Mouse (Mus musculus): Measurements from ENCODE around the gene B3gnt3. TPM values are rescaled to one million over a fixed set of nuclear protein-coding genes. Genes with fewer than 3 reads are reported as not detected.
A peak's percentile ranks its signal among the peaks of the same experiment; 100 is the strongest.

B3gnt3 gene
- total RNA-seq, 2 experiments from 2014 or later = 4.9 to 5.9 TPM

DNA sequence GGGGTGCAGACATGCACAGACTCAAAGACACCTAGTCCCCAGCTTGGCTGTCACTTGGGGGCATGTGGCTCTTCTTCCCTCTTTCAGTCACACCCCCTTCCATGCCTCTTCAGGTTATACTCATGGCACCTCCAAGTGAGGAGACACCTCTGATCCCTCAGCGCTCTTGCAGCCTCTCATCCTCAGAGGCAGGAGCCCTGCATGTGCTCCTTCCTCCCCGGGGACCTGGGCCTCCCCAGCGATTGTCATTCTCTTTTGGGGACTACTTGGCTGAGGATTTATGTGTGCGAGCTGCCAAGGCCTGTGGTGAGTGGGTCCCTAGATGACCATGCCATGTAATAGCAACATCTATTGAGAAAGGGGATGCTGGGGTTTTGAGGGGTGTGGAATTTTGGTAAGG is 23.4 kb downstream of the B3gnt3 start:
- DNase-seq = no peak

GRCm38 (mm10) chr8:71677555-71677954 is 24.0 kb downstream of the B3gnt3 start:
- DNase-seq = peak; percentile 51 to 72

GRCm38 (mm10) chr8:71676803-71677202 is 24.8 kb downstream of the B3gnt3 start:
- peak in 1 of 2 experiments; percentile 41 for DNase-seq

DNA sequence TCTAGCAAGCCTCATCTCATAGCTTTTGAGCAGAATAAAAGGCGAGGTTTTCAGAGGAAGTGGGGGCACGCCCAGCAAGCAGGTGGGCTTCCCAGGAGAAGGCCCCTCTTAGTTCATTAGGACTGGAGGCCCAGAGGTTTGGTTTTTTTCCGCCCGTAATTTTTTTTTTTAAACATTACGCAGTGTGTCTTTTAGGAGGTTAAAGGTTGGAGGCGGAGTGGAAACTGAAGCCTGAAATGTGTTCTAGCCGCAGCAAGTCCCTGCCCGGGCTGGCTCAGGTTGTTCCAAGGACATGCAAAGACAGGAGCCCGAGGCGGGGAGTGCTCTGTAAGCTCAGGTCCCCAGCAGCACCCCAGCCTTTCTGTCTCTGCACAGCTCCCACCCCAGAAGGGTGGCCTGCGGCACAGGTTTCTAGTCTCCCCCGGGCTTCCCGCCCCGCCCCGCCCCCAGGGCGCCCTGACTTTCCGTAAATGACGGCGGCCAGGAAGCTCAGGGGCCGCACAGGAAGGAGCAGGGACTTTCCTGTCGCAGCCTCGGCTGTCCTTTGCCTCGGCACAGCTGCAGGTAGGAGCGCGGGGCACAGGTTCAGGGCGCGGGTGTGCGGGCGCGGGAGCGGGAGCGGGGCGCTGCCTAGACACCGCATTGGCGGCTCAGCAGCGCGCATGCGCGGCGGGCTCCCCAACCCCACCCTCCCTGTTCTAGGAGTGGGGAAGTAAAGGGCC is 25.4 kb downstream of the B3gnt3 start, which contains the start of gene Jak3:
TSS of gene Jak3 (plus strand) at position 277 of the 722 bp plus-strand sequence.
- DNase-seq = peak; percentile 74 to 79

DNA sequence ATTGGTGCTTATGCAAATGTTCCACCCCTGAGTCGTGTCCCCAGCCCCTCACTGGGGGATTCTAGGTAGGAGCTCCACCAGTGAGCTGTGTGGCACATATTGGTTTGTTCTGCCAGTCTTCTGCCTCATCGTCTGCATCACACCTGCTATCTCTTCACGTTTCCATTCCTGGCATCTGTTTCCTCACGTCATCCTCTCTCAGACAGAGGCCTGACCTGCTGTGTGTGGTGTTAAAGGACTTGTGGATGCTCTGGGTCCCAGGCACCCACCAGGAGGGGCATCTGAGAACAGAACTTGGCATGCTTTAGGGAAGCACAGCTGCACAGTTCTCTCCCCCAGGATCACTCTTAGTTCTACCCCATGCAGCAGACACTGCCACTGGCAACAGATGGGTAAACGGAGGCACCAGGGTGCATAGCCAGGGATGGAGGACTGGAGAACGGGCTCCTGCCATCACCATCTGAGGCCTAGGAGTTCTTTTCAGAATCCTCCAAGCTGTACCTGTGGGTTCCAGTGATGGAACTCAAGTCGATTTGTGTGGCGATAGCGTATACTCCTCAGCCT is 26.1 kb downstream of the B3gnt3 start:
- DNase-seq = no peak

GRCm38 (mm10) chr8:71674071-71674470 is 27.5 kb downstream of the B3gnt3 start:
- DNase-seq = no peak

GRCm38 (mm10) chr8:71672168-71672735 is 29.3 kb downstream of the B3gnt3 start:
- DNase-seq = no peak

DNA sequence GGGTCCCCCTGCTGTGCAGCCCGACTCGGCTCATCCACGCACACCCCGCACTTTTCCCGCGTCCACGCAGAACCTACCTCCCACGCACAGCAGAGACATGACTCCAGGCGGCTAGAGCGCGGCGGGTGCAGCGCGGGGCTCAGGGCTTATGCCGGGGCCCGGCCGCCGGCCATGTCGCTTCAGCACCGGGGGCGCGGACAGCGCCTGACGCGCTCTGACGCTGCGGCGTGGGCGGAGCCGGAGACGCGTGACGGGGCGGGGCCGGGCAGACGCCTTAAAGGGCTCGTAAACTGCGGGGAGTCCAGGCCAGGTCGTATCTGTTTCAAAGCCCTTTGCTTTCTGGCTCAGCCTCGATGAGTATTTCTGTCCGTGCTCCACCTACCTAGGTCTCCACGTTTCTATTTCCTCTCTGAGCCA is 30.0 kb downstream of the B3gnt3 start, which contains the start of gene Unc13a:
TSS of gene Unc13a (minus strand) at position 209 of the 417 bp plus-strand sequence.
- DNase-seq = peak; percentile 88 to 92

DNA sequence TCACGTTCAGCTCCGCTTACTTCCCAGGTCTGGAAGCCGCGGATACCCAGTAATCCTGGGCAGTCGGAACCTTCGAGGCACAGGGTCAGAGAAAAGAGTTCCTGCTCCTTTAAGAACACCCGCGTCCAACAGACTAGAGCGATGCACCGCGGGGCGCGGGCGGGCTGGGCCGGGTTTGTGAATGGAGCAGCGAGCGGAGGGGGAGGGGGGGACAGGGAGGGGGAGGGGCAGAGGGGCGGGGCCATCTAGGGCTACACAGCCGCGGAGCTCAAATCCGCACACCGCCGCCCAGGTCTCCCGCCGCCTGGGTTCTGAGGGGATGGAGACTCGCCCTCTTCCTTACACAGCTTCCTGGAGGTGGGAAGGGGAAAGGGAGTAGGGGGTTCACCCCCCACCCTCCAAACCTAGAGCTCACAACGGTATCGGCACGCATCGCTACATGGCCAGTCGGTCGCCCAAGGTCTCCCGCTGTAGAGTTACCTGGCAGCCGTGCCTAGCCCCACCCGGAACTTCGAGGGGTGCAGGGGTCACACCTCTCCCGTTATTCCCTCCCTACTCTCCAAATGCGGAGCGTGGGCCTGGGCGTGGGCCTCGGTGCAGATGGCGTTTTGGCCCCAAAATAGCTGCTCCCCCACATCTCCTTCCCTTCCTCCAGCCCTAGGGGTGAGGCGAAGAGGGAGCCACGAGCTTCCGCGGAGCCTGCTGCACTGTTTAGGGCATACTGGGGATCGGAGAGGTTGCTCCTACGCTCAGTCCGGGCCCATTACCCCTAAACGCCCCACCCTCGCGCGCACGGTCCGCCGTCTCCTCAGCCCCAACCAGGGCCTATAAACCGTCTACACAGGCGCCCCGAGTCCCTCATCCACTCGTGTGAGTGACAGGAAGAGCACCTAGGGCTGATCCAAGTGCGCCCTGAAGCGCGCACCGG is 30.7 kb downstream of the B3gnt3 start:
- DNase-seq = no peak

DNA sequence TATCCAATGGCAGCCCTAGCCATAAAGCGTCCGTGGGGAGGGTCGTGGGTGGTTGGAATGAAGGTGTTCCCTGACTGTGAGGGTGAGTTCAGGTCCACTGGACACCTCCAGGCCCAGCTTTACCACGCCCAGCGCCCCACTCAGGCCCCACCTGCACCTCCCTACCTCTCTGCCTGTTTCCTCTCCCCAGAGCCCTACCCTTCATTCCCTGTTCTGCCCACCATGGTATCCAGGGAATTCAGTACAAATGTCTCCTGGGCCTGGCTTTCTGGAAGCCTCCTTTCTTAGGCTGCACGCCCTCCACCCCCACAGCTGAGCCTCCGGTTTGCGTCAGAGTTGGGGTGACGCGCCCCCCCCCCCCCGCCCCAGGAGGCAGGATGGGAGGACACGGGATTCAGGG is 31.4 kb downstream of the B3gnt3 start:
- no peak for DNase-seq

DNA sequence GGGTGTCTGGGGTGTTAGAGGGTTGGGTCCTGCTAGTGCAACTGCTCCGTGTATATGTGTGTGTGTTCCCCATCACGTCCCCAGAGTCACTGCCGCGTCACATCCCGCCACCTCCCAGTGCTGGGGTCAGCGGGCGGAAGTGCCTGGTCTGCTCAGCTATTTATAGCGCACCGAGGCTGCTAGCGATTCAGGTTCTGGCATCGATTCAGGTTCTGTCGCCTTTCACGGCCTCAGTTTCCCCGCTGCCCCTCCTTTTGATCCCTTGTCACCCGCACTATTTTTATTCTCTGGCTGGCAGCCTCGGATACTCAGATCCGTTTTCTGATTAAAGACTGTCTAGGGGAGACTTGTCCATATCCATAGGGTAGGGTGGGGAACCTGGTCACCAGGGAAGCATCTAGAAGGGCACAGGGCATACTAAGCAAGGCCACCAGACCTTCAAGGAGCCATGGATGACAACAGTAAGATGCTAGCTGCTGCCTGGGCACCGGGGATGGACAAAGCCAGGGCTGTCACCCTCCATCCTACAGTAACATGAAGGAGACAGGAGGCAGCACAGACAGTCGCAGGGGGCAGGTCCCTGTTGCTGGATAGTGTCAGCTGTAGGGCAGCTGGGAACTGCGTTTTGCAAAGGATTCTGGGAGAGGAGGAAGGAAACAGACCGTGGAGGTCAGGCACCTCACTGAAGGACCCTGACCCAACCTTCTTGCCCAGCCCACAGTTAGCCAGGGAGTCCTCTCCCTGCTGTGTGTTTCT is 33.2 kb downstream of the B3gnt3 start:
- DNase-seq = peak; percentile 51 to 59

DNA sequence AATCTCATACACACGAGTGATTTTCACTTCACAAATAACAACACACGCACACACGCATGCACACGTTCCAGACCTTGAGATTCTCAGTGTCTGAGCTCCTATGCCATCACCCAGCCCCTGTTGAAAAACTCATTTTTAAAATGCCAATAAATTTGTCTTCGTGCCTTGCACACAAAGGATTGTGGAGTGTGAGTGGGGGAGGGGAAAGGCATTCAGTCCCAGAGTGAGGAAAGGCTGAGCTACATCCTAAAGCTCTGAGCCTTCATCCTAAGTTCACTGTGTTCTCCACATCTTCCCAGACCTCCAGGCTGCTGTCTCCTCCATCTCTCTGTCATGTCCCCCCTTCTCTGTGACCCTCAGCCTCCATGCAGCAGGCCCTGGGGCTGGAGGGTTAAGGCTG is 34.3 kb downstream of the B3gnt3 start:
- DNase-seq = no peak

DNA sequence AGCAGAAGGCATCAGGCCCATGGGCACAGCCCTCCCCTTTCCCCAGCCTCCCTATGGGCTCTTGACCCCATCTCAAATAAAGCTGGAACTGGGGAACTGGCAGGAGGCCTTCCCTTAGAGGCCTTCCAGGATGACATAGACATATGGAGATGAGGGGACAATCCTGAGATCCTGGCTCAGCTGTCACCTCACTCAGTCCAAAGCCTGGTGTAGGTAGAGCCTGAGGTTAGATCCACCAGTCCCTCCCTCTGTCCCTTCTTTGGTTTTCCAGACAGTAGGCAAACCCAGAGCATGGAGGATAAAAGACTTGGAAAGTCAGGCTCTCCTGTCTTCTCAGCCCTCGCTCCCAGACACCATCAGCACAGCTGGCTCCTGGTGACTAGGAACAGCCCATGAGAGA is 34.7 kb downstream of the B3gnt3 start:
- no peak for DNase-seq

DNA sequence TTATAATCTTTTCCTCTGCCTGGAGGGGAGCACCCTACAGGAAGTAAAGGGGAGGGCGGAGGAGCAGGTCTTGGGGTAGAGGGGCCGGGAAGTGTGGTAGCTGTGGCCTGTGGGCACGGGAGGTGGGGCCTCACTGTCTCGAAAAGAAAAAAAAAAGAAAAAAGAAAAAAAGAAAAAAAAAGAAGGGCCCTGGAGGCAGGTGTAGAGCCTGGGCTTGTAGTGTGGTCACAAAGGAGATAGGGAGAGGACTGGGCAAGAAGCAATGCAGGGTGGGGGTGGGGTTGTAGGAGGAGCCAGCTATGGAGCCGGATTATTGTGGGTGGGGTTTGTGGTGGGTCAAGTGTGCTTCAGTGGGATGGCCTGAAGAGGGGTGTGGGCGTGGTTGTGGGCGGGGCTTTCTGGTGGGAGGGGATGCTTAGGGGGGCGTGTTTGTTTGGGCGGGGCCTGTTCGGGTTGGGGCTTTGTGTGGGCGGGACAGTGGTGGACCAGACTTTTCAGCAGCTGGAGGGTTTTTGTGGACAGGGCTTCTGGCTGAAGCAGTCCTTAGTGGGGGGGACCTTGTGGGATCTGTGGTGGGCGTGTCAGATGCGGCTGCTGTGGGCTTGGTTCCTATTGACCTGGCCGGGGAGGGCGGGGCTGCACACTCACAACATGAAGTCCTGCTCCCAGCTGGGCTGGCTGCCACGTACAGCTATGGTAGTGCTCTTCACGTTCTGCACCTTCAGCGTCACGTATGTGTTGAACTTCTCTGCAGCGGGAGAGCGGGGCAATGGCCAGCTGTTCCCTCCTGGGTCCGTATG is 36.1 kb downstream of the B3gnt3 start:
- no peak for DNase-seq

GRCm38 (mm10) chr8:71660325-71661120 is 41.1 kb downstream of the B3gnt3 start:
- peak; percentile 77 to 93 for DNase-seq

DNA sequence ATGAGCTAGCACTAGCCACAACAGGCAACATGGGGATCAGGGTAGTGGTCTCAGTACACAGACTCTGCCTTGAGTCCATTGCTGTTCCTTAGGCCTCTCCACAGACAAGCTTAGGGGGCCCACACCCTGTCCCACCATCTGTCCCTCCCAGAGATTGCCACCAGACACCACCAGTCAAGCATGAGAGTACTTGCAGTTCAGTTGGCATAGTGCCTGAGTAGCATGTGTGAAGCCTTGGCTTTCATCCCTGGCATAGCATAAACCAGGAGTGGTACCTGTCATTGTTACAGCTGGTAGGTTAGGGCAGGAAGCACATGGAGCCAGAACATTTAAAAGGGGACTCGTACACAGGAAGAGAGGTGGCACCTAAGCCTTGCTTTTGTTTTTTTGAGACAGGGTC is 41.8 kb downstream of the B3gnt3 start:
- no peak for DNase-seq

GRCm38 (mm10) chr8:71658515-71659049 is 43.0 kb downstream of the B3gnt3 start:
- no peak for DNase-seq

- DNase-seq = no peak
Measured at GRCm38 (mm10) chr8:71657816-71658215, 43.8 kb downstream of the B3gnt3 start.

DNA sequence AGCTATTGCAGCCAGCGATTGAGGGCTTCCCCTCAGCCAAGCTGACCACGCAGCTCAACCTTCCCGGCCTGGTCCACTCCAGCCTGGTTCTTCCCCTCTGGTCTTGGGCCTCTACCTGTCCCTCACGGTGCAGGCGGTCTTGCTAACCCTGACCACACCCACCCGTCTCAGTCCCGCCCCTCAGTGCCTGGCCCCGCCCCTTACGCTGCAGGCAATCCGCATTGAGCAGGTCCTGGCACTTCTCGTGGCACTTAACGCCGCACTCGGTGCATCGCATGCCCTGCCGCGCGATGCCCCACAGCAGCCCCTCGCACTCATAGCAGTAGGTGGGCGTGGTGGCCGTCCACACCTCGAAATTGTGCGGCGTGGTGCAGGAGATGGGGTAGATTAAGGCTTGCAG is 47.0 kb downstream of the B3gnt3 start:
- no peak for DNase-seq

DNA sequence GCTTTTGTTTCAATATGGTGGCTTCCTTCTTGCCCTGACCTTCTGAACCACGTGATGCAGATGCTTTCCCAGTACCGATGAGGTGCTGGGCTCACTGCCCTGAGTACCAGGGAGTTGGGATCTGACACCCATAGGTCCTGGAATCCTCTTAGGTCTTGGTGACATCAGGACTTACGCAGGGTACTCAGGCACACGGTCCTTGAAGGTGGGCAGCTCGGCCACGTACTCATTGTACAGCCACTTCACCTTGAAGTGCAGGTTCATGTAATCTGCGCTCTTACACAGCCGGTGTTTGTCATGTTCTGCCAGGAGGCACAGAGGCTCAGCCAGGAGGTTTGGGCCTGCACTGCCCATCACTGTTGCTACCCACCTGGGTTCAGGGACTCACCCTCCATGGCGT is 56.1 kb downstream of the B3gnt3 start:
- DNase-seq = no peak

All from heart, adult 18-20 months (tissue).